Mouse (Mus musculus): ENCODE data around the gene Ska2. TPM values are rescaled to one million over a fixed set of nuclear protein-coding genes. Genes with fewer than 3 reads are reported as not detected.

Ska2 gene
- polyA plus RNA-seq, 2 experiments = 50.6 to 56.9 TPM

GRCm38 (mm10) chr11:87109519-87110171, 611 bp downstream of the Ska2 start:
- ATAC-seq (ENCODE audit: low FRiP score, low read depth) = no peak

DNA sequence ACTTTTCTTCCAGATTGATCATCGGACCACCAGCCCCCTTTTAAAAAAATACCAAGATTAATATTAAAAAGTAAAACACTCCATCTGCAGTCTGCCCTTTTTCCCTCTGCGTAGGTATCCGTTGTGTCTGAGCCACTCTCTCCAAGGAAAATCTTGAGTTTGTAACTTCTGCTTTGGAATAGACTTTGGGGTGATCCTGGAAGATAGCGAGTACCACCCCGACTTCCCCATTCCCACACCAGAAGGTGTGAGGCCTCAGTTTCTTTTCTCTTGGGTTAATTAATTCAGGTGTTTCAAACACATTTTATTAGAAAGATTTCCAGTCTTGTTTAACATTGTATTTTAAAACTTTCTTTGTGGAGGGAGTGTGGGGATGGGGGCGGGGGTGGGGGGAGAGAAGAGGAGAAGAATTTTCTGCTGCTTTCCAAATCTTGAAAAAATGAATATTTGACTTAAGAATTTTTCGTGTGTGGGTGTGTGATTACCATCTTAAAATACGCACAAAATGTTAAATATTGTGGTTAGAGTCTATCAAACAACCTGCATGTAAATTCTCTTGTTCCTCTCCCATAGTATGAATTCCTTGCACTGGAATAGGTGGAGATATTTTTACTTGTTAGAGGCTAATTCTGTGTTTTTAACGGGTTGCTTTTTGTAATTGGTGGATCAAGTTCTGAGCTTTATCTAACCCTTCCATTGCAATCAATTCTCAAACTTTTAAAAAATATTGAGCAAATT, 1.3 kb downstream of the Ska2 start:
- peak overlapping the region; percentile 57 for H3K4me2 ChIP-seq (replicated peaks; ENCODE audit: low read depth, low read length, severe bottlenecking)
- WGBS = 6% methylated on average over 9 of the region's 9 CpGs
- ATAC-seq (ENCODE audit: low FRiP score, low read depth) (no peak), DNase-seq (ENCODE audit: low spot score) (no peak)
- peaks cover 29% of the 10 kb centered on the region for H3K36me3 ChIP-seq (ENCODE audit: control insufficient read depth, insufficient read depth, low read length)
- H3K9me3 ChIP-seq (ENCODE audit: control insufficient read depth, low read length) = no peaks in the 10 kb centered on the region
- H3K27me3 ChIP-seq (ENCODE audit: control insufficient read depth, insufficient read depth, low read length) = no peaks in the 10 kb centered on the region
- H3K4me3 ChIP-seq (replicated peaks; ENCODE audit: low read length) = peak overlapping the region; percentile 67
- H3K4me1 ChIP-seq (ENCODE audit: control insufficient read depth, insufficient read depth, low read length) = peaks cover 12% of the 10 kb centered on the region
- no peak for TF ChIP-seq POLR2A (IDR thresholded peaks at IDR 0.05; ENCODE audit: borderline replicate concordance, extremely low read depth, insufficient read depth, insufficient read length)
- peak overlapping the region; percentile 93 for H3K27ac ChIP-seq (replicated peaks; ENCODE audit: low read depth, low read length)
- H3K9ac ChIP-seq (ENCODE audit: low read depth, low read length, severe bottlenecking) = peak overlapping the region; percentile 90

More at GRCm38 (mm10) chr11:87109519-87110171, 611 bp downstream of the Ska2 start:
- Histone ChIP-seq H3K4me1 (ENCODE audit: control insufficient read depth, insufficient read depth, low read length) (peaks cover 12% of the 10 kb centered on the region), H3K27me3 (ENCODE audit: control insufficient read depth, insufficient read depth, low read length) (no peaks in the 10 kb centered on the region), H3K4me2 (replicated peaks; ENCODE audit: low read depth, low read length, severe bottlenecking) (peak overlapping the region; percentile 57), H3K27ac (replicated peaks; ENCODE audit: low read depth, low read length) (peak overlapping the region; percentile 93), H3K9ac (ENCODE audit: low read depth, low read length, severe bottlenecking) (peak overlapping the region; percentile 90), H3K4me3 (replicated peaks; ENCODE audit: low read length) (peak overlapping the region; percentile 67), H3K36me3 (ENCODE audit: control insufficient read depth, insufficient read depth, low read length) (peaks cover 29% of the 10 kb centered on the region), H3K9me3 (ENCODE audit: control insufficient read depth, low read length) (no peaks in the 10 kb centered on the region)
- 0 out of 2 replicates have a peak, but pooled peaks have one; percentile 6 for TF ChIP-seq POLR2A (IDR thresholded peaks at IDR 0.05; ENCODE audit: borderline replicate concordance, extremely low read depth, insufficient read depth, insufficient read length)
- WGBS = under 1% methylated on average over 42 of the region's 42 CpGs
- peak; percentile 27 for DNase-seq (ENCODE audit: low spot score)

DNA sequence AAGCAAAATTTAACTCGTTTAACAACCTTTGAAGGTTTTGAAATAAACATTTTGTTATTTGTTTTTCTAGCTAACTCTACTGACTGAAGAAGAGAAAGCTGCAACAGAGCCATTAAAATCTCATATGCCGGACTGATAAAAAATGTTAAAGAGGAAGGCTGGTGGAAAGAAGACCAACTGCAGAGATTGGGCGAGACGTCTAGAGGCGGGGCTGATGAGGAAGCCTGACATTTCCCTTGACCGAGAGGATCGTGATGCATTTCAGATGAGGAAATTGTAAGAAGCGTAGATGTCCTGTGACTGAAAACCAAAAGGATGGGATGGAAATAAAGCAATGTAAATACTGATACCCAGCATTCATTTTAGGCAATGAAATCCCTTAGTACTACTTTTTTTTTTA, 12.8 kb downstream of the Ska2 start:
- WGBS = 80% methylated on average over 8 of the region's 8 CpGs
- ATAC-seq (ENCODE audit: low FRiP score, low read depth) (no peak), DNase-seq (ENCODE audit: low spot score) (no peak)
- no peak for TF ChIP-seq POLR2A (IDR thresholded peaks at IDR 0.05; ENCODE audit: borderline replicate concordance, extremely low read depth, insufficient read depth, insufficient read length)
- Histone ChIP-seq H3K27me3 (ENCODE audit: control insufficient read depth, insufficient read depth, low read length) (no peaks in the 10 kb centered on the region), H3K9ac (ENCODE audit: low read depth, low read length, severe bottlenecking) (no peak overlapping the region), H3K4me1 (ENCODE audit: control insufficient read depth, insufficient read depth, low read length) (no peaks in the 10 kb centered on the region), H3K4me2 (replicated peaks; ENCODE audit: low read depth, low read length, severe bottlenecking) (no peak overlapping the region), H3K27ac (replicated peaks; ENCODE audit: low read depth, low read length) (no peak overlapping the region), H3K4me3 (replicated peaks; ENCODE audit: low read length) (no peak overlapping the region), H3K9me3 (ENCODE audit: control insufficient read depth, low read length) (no peaks in the 10 kb centered on the region), H3K36me3 (ENCODE audit: control insufficient read depth, insufficient read depth, low read length) (peaks cover 69% of the 10 kb centered on the region)

DNA sequence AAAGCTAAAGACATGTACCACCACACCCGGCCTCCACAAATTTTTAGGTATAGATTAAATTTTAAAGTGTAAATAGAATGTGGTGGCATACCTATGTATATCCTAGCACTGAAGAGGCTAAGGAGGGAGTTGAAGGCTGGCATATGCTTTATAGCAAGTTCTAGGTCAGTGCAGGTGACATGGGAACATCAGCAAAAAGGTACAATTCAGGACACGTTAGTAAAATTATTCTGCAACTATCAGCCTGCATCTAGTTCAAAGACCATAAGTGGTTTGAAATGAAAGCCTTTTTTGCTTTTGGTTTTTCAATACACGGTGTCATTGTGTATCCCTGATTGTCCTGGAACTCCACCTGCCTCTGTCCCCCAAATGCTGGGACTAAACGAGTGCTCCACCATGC, 16.5 kb downstream of the Ska2 start:
- Histone ChIP-seq H3K4me1 (ENCODE audit: control insufficient read depth, insufficient read depth, low read length) (peaks cover 4% of the 10 kb centered on the region; the same call in 1 of the 2 replicates), H3K4me2 (replicated peaks; ENCODE audit: low read depth, low read length, severe bottlenecking) (peak overlapping the region; percentile 76; the same call in 1 of the 2 replicates), H3K36me3 (ENCODE audit: control insufficient read depth, insufficient read depth, low read length) (peaks cover 34% of the 10 kb centered on the region), H3K9me3 (ENCODE audit: control insufficient read depth, low read length) (no peaks in the 10 kb centered on the region), H3K27me3 (ENCODE audit: control insufficient read depth, insufficient read depth, low read length) (no peaks in the 10 kb centered on the region), H3K9ac (ENCODE audit: low read depth, low read length, severe bottlenecking) (no peak overlapping the region), H3K27ac (replicated peaks; ENCODE audit: low read depth, low read length) (no peak overlapping the region; the same call in 1 of the 2 replicates), H3K4me3 (replicated peaks; ENCODE audit: low read length) (no peak overlapping the region)
- no peak for DNase-seq (ENCODE audit: low spot score)
- TF ChIP-seq POLR2A (IDR thresholded peaks at IDR 0.05; ENCODE audit: borderline replicate concordance, extremely low read depth, insufficient read depth, insufficient read length) = no peak
- 59% methylated on average over 4 of the region's 4 CpGs for WGBS
- ATAC-seq (ENCODE audit: low FRiP score, low read depth) = no peak

GRCm38 (mm10) chr11:87126281-87126823, 17.3 kb downstream of the Ska2 start:
- Histone ChIP-seq H3K36me3 (ENCODE audit: control insufficient read depth, insufficient read depth, low read length) (peaks cover 26% of the 10 kb centered on the region), H3K4me3 (replicated peaks; ENCODE audit: low read length) (peak overlapping the region; percentile 93), H3K9me3 (ENCODE audit: control insufficient read depth, low read length) (no peaks in the 10 kb centered on the region), H3K27ac (replicated peaks; ENCODE audit: low read depth, low read length) (peak overlapping the region; percentile 66), H3K4me1 (ENCODE audit: control insufficient read depth, insufficient read depth, low read length) (peaks cover 4% of the 10 kb centered on the region; the same call in 1 of the 2 replicates), H3K9ac (ENCODE audit: low read depth, low read length, severe bottlenecking) (peak overlapping the region; percentile 52), H3K4me2 (replicated peaks; ENCODE audit: low read depth, low read length, severe bottlenecking) (peak overlapping the region; percentile 76), H3K27me3 (ENCODE audit: control insufficient read depth, insufficient read depth, low read length) (no peaks in the 10 kb centered on the region)
- TF ChIP-seq POLR2A (IDR thresholded peaks at IDR 0.05; ENCODE audit: borderline replicate concordance, extremely low read depth, insufficient read depth, insufficient read length) = no peak
- no peak for ATAC-seq (ENCODE audit: low FRiP score, low read depth)
- WGBS = 2% methylated on average over 12 of the region's 12 CpGs
- peak; percentile 8 for DNase-seq (ENCODE audit: low spot score)

Measured in limb, embryonic 14.5 days (tissue).